Mouse (Mus musculus) CH12.LX (cell line): ENCODE data around the gene Slc28a1. TPM values are rescaled to one million over a fixed set of nuclear protein-coding genes. Genes with fewer than 3 reads are reported as not detected.

Source experiments
- DNase-seq: peaks from one replicate; pipeline ENCODE4 v3.0.0-alpha.2; 2013; ENCODE audit errors: extremely low read depth
- H3K27ac ChIP-seq: 2 replicates; pipeline ENCODE4 v1.5.1; 2012; ENCODE audit warnings: low read depth, mild to moderate bottlenecking, control low read depth, moderate library complexity; ENCODE audit not compliant: insufficient read depth
- H3K27me3 ChIP-seq: replicated peaks from 2 replicates; pipeline ENCODE3; 2012; ENCODE audit warnings: inconsistent platforms
- H3K36me3 ChIP-seq, 2 experiments: replicated peaks in 1 of 2; 2 replicates each; pipeline versions ENCODE3 to v1.6.1; 2012; ENCODE audit warnings: inconsistent platforms in 1 of 2, low read length in 1 of 2, mild to moderate bottlenecking in 1 of 2, mixed read lengths in 1 of 2, moderate library complexity in 1 of 2; ENCODE audit not compliant: control insufficient read depth in 1 of 2, insufficient read depth in 1 of 2
- H3K4me1 ChIP-seq, 2 experiments: 2 replicates each; pipeline ENCODE4 v1.6.1; 2012; ENCODE audit warnings: inconsistent platforms in 1 of 2, moderate library complexity in 1 of 2; ENCODE audit not compliant: insufficient read depth in 2 of 2, control insufficient read depth in 1 of 2
- H3K4me2 ChIP-seq: 2 replicates; pipeline ENCODE4 v1.6.1; 2012; ENCODE audit warnings: low read depth, mild to moderate bottlenecking, control low read depth; ENCODE audit not compliant: poor library complexity, insufficient read depth, severe bottlenecking
- H3K4me3 ChIP-seq, 3 experiments: fragments of 150-350 bp in 1 of 3; sonication (generic) in 1 of 3; replicated peaks in 1 of 3; 2 replicates each; pipeline versions ENCODE3 to v1.5.1; 2011 to 2012; ENCODE audit warnings: low read depth in 2 of 3, low read length in 2 of 3, mild to moderate bottlenecking in 2 of 3, moderate library complexity in 2 of 3, control low read depth in 1 of 3, improper control_type of control experiment in 1 of 3, inconsistent platforms in 1 of 3, mixed read lengths in 1 of 3; ENCODE audit not compliant: poor library complexity in 1 of 3
- H3K79me2 ChIP-seq: replicated peaks from 2 replicates; pipeline ENCODE4 v1.6.1; 2012; ENCODE audit warnings: mild to moderate bottlenecking, moderate library complexity; ENCODE audit not compliant: control insufficient read depth, poor library complexity, insufficient read depth, severe bottlenecking; ENCODE audit errors: extremely low read depth
- H3K9ac ChIP-seq: 2 replicates; pipeline ENCODE4 v1.6.1; 2012; ENCODE audit warnings: low read depth, mild to moderate bottlenecking, control low read depth, moderate library complexity; ENCODE audit not compliant: insufficient read depth
- H3K9me3 ChIP-seq: replicated peaks from 2 replicates; pipeline ENCODE3; 2012; ENCODE audit warnings: low read length, inconsistent platforms, mixed read lengths
- BHLHE40 ChIP-seq: IDR thresholded peaks from 2 replicates; pipeline ENCODE4 v1.6.1; 2011; ENCODE audit warnings: mild to moderate bottlenecking, low read depth, low read length, improper control_type of control experiment
- CHD1 ChIP-seq: IDR thresholded peaks from 2 replicates; pipeline ENCODE4 v1.6.1; 2012; ENCODE audit warnings: low read depth, low read length, improper control_type of control experiment, inconsistent platforms
- CHD2 ChIP-seq: IDR thresholded peaks from 2 replicates; pipeline ENCODE4 v1.6.1; 2011; ENCODE audit warnings: low read length, improper control_type of control experiment
- CTCF ChIP-seq, 2 experiments: IDR thresholded peaks in 1 of 2; conservative IDR thresholded peaks in 1 of 2; 2 replicates each; pipeline ENCODE4 v1.5.1; 2011 to 2012; ENCODE audit warnings: low read depth in 2 of 2, low read length in 2 of 2, improper control_type of control experiment in 1 of 2, inconsistent platforms in 1 of 2, mild to moderate bottlenecking in 1 of 2, moderate library complexity in 1 of 2
- E2F4 ChIP-seq: IDR thresholded peaks from 2 replicates; pipeline ENCODE4 v1.6.1; 2011; ENCODE audit warnings: low read depth, low read length, improper control_type of control experiment; ENCODE audit not compliant: insufficient replicate concordance
- ELF1 ChIP-seq: IDR thresholded peaks from 2 replicates; pipeline ENCODE4 v1.6.1; 2014; ENCODE audit warnings: low read depth, mild to moderate bottlenecking, inconsistent platforms, low read length, improper control_type of control experiment
- EP300 ChIP-seq: IDR thresholded peaks from 2 replicates; pipeline ENCODE4 v1.6.1; 2011; ENCODE audit warnings: low read length, improper control_type of control experiment
- ETS1 ChIP-seq: conservative IDR thresholded peaks from 2 replicates; pipeline ENCODE4 v1.6.1; 2012; ENCODE audit warnings: low read depth, mild to moderate bottlenecking, inconsistent platforms, low read length, improper control_type of control experiment, moderate library complexity
- GABPA ChIP-seq: IDR thresholded peaks from 2 replicates; pipeline ENCODE4 v1.6.1; 2012; ENCODE audit warnings: low read depth, low read length, improper control_type of control experiment, inconsistent platforms; ENCODE audit not compliant: insufficient replicate concordance
- HCFC1 ChIP-seq: IDR thresholded peaks from 2 replicates; pipeline ENCODE4 v1.6.1; 2012; ENCODE audit warnings: low read depth, mild to moderate bottlenecking, inconsistent platforms, low read length, improper control_type of control experiment
- IRF4 ChIP-seq: IDR thresholded peaks from 2 replicates; pipeline ENCODE4 v1.6.1; 2014; ENCODE audit warnings: low read depth, mild to moderate bottlenecking, inconsistent platforms, low read length, improper control_type of control experiment
- JUN ChIP-seq: IDR thresholded peaks from 2 replicates; pipeline ENCODE4 v1.6.1; 2011; ENCODE audit warnings: low read depth, mild to moderate bottlenecking, low read length, improper control_type of control experiment, moderate library complexity; ENCODE audit not compliant: insufficient read depth
- JUND ChIP-seq: conservative IDR thresholded peaks from 2 replicates; pipeline ENCODE4 v1.6.1; 2011; ENCODE audit warnings: low read depth, low read length, improper control_type of control experiment
- KAT2A ChIP-seq: IDR thresholded peaks from 2 replicates; pipeline ENCODE4 v1.6.1; 2012; ENCODE audit warnings: low read length, improper control_type of control experiment, inconsistent platforms; ENCODE audit not compliant: insufficient replicate concordance
- MAFK ChIP-seq: IDR thresholded peaks from 2 replicates; pipeline ENCODE4 v1.6.1; 2011; ENCODE audit warnings: low read length, improper control_type of control experiment; ENCODE audit not compliant: insufficient replicate concordance
- MAX ChIP-seq: IDR thresholded peaks from 2 replicates; pipeline ENCODE4 v1.6.1; 2011; ENCODE audit warnings: low read length, improper control_type of control experiment
- MAZ ChIP-seq: IDR thresholded peaks from 2 replicates; pipeline ENCODE4 v1.6.1; 2012; ENCODE audit warnings: low read depth, mild to moderate bottlenecking, inconsistent platforms, low read length, improper control_type of control experiment, moderate library complexity
- MEF2A ChIP-seq: IDR thresholded peaks from 2 replicates; pipeline ENCODE4 v1.6.1; 2014; ENCODE audit warnings: low read depth, mild to moderate bottlenecking, inconsistent platforms, low read length, improper control_type of control experiment, borderline replicate concordance
- MXI1 ChIP-seq: IDR thresholded peaks from 2 replicates; pipeline ENCODE4 v1.6.1; 2011; ENCODE audit warnings: mild to moderate bottlenecking, low read depth, low read length, improper control_type of control experiment
- MYC ChIP-seq: IDR thresholded peaks from 2 replicates; pipeline ENCODE4 v1.6.1; 2011; ENCODE audit warnings: low read depth, mild to moderate bottlenecking, improper control_type of control experiment, low read length
- NELFE ChIP-seq: IDR thresholded peaks from 2 replicates; pipeline ENCODE4 v1.6.1; 2011; ENCODE audit warnings: low read depth, low read length, improper control_type of control experiment
- NRF1 ChIP-seq: IDR thresholded peaks from 2 replicates; pipeline ENCODE4 v1.6.1; 2014; ENCODE audit warnings: low read depth, mild to moderate bottlenecking, inconsistent platforms, low read length, improper control_type of control experiment, moderate library complexity
- PAX5 ChIP-seq: IDR thresholded peaks from 2 replicates; pipeline ENCODE4 v1.6.1; 2012; ENCODE audit warnings: low read length, inconsistent platforms, mixed read lengths
- POLR2A ChIP-seq: IDR thresholded peaks from 2 replicates; pipeline ENCODE4 v1.6.1; 2011; ENCODE audit warnings: low read depth, mild to moderate bottlenecking, improper control_type of control experiment, low read length
- POLR2AphosphoS2 ChIP-seq: IDR thresholded peaks from 2 replicates; pipeline ENCODE4 v1.6.1; 2011; ENCODE audit warnings: low read depth, low read length, improper control_type of control experiment
- RAD21 ChIP-seq: IDR thresholded peaks from 2 replicates; pipeline ENCODE4 v1.6.1; 2011; ENCODE audit warnings: low read depth, mild to moderate bottlenecking, low read length, improper control_type of control experiment, moderate library complexity
- RCOR1 ChIP-seq: conservative IDR thresholded peaks from 2 replicates; pipeline ENCODE4 v1.6.1; 2012; ENCODE audit warnings: low read depth, mild to moderate bottlenecking, inconsistent platforms, low read length, improper control_type of control experiment
- SIN3A ChIP-seq: IDR thresholded peaks from 2 replicates; pipeline ENCODE4 v1.6.1; 2012; ENCODE audit warnings: low read length, improper control_type of control experiment, inconsistent platforms
- SMC3 ChIP-seq: IDR thresholded peaks from 2 replicates; pipeline ENCODE4 v1.6.1; 2011; ENCODE audit warnings: low read depth, low read length, improper control_type of control experiment
- TBP ChIP-seq: conservative IDR thresholded peaks from 2 replicates; pipeline ENCODE4 v1.6.1; 2011; ENCODE audit warnings: low read depth, low read length, improper control_type of control experiment
- TCF12 ChIP-seq: IDR thresholded peaks from 2 replicates; pipeline ENCODE4 v1.6.1; 2014; ENCODE audit warnings: low read depth, mild to moderate bottlenecking, inconsistent platforms, low read length, improper control_type of control experiment
- UBTF ChIP-seq: IDR thresholded peaks from 2 replicates; pipeline ENCODE4 v1.6.1; 2012; ENCODE audit warnings: low read depth, mild to moderate bottlenecking, inconsistent platforms, low read length, improper control_type of control experiment, moderate library complexity
- USF1 ChIP-seq: IDR thresholded peaks from 2 replicates; pipeline ENCODE4 v1.6.1; 2014; ENCODE audit warnings: low read depth, mild to moderate bottlenecking, inconsistent platforms, low read length, improper control_type of control experiment
- USF2 ChIP-seq: conservative IDR thresholded peaks from 2 replicates; pipeline ENCODE4 v1.6.1; 2011; ENCODE audit warnings: low read depth, low read length, improper control_type of control experiment
- ZC3H11A ChIP-seq: IDR thresholded peaks from 2 replicates; pipeline ENCODE4 v1.6.1; 2012; ENCODE audit warnings: low read depth, mild to moderate bottlenecking, inconsistent platforms, low read length, improper control_type of control experiment
- ZKSCAN1 ChIP-seq: IDR thresholded peaks from 2 replicates; pipeline ENCODE4 v1.6.1; 2012; ENCODE audit warnings: low read depth, inconsistent platforms, low read length, improper control_type of control experiment, borderline replicate concordance
- ZMIZ1 ChIP-seq: IDR thresholded peaks from 2 replicates; pipeline ENCODE4 v1.6.1; 2012; ENCODE audit warnings: low read depth, mild to moderate bottlenecking, inconsistent platforms, low read length, improper control_type of control experiment
- ZNF384 ChIP-seq: IDR thresholded peaks from 2 replicates; pipeline ENCODE4 v1.6.1; 2012; ENCODE audit warnings: low read depth, low read length, improper control_type of control experiment, inconsistent platforms
- dilution Hi-C: fragments of 300-500 bp; cut with MboI; formaldehyde crosslinking; loops from 2 replicates; pipeline ENCODE4 v1.14.3; 2020; ENCODE audit warnings: low sequenced_read_pairs; ENCODE audit not compliant: extremely low pct_unique_long_range_greater_than_20kb, extremely low pct_ligation_motif_present
- in situ Hi-C: fragments of 300-500 bp; cut with MboI; formaldehyde crosslinking; loops from 3 replicates; pipeline ENCODE4 v1.14.3; 2019; ENCODE audit warnings: low sequenced_read_pairs, low pct_ligation_motif_present, low pct_unique_long_range_greater_than_20kb, mixed read lengths
- polyA plus RNA-seq: library from polyadenylated mRNA; unstranded; fragments of >175 nt; gene quantifications from 2 replicates; pipeline ENCODE4 v1.2.1, GENCODE M21; 2012; ENCODE audit warnings: low read depth; ENCODE audit not compliant: insufficient read length
- total RNA-seq, 2 experiments: library from RNA; depleted of rRNA; stranded (reverse); fragments of 300-350 nt in 1 of 2; fragments of >200 nt in 1 of 2; gene quantifications; 2 replicates each; pipeline ENCODE4 v1.2.3; 2012 to 2014

Gene Slc28a1
- total and polyA plus RNA-seq, 3 experiments = 0.04 to 0.13 TPM; not detected in 1

- no peak for TF ChIP-seq SIN3A
- TF ChIP-seq MAX = no peak
- TF ChIP-seq IRF4 = peak; percentile 48; the same call in 1 of the 2 replicates
- TF ChIP-seq ZC3H11A = no peak
- TF ChIP-seq NRF1 = no peak
- TF ChIP-seq CHD2 = no peak
- TF ChIP-seq ZNF384 = no peak
- no peak for TF ChIP-seq CHD1
- TF ChIP-seq JUND = no peak
- TF ChIP-seq MAZ = no peak
- TF ChIP-seq MAFK = no peak
- TF ChIP-seq USF1 = no peak; the same call in 1 of the 2 replicates
- TF ChIP-seq USF2 = no peak
- no peak for TF ChIP-seq PAX5
- TF ChIP-seq POLR2A = no peak
- TF ChIP-seq CTCF (conservative IDR thresholded peaks at IDR 0.05 in 1 of 2, IDR thresholded peaks at IDR 0.05 in 1 of 2; ENCODE audit: low read depth in 2 of 2, low read length in 2 of 2) = peak; percentile 44 to 83
- no peak for TF ChIP-seq JUN
- TF ChIP-seq GABPA = no peak
- TF ChIP-seq ELF1 = no peak
- no peak for TF ChIP-seq BHLHE40
- 0 out of 2 replicates have a peak, but pooled peaks have one; percentile 28 for TF ChIP-seq EP300
- TF ChIP-seq UBTF = no peak
- no peak for TF ChIP-seq MEF2A
- no peak for TF ChIP-seq E2F4
- TF ChIP-seq RCOR1 = no peak
- peak; percentile 37; the same call in 1 of the 2 replicates for TF ChIP-seq NELFE
- no peak for TF ChIP-seq ZMIZ1
- TF ChIP-seq RAD21 = peak; percentile 65
- no peak for TF ChIP-seq KAT2A
- no peak for TF ChIP-seq TBP
- TF ChIP-seq TCF12 = 0 out of 2 replicates have a peak, but pooled peaks have one; percentile 24
- TF ChIP-seq POLR2AphosphoS2 = no peak
- no peak for TF ChIP-seq ZKSCAN1
- TF ChIP-seq ETS1 = no peak
- no peak for TF ChIP-seq MXI1
- TF ChIP-seq MYC = no peak
- TF ChIP-seq SMC3 = peak; percentile 81
- TF ChIP-seq HCFC1 = no peak
- dilution Hi-C loops (no loop called here), in situ Hi-C loops (no loop called here)
- Histone ChIP-seq H3K79me2 (peaks cover under 1% of the 10 kb centered on the region), H3K27me3 (no peaks in the 10 kb centered on the region), H3K4me2 (no peak overlapping the region), H3K9ac (no peak overlapping the region), H3K9me3 (no peaks in the 10 kb centered on the region), H3K36me3 (no peaks in the 10 kb centered on the region), H3K4me3 (no peak overlapping the region), H3K4me1 (peaks cover 0 to 38% of the 10 kb centered on the region in 2 experiments; a peak in 2 of 4 replicates), H3K27ac (no peak overlapping the region)
- peak; percentile 64 for DNase-seq
Observed at GRCm38 (mm10) chr7:81208944-81209343, 94.3 kb downstream of the Slc28a1 start.
